28 mouse cellular contexts compared by ENCODE assay signal in the genomic region with DNA sequence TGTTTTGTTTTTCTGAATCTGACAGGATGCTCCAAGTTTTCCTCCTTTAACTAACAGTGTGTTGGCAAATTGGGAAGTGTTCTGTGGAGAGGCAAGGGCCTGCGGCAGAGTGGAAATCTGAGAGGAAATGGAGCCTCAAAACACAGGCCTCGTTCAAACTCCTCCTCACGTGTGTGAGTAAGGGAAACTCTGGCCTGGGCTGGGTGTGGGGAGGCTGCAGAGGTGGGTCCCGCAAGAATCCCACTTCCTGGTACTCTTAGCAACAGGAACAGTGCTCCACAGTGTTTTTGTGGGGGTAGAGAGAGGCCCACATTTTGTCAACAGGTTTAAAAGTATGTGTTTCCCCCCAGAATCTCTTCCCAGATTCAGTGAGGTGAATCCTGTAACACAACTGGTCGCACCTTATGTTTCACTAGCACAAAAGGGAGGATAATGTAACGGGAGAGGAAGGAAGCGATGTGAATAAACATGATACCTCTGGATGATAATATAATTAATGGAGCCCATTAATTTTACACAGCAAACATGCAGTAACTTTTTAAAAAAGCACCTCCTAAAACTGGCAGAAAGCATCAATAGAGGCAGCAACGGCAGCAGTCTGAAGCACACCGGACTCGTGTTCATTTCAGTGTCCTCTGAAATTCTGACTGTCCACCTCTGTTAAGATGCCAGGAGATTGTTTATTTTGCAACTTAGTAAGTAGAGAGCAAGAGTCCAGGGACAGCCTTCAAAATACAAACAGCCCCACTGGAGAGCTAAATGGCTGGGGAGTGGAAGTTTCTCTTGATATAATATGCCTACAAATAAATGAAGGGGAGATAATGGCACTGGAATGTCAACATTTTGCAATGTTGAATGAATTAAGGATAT. TPM values are rescaled to one million over a fixed set of nuclear protein-coding genes. Genes with fewer than 3 reads are reported as not detected.
DNase-seq lines count a peak whose midpoint lies in the region; ATAC-seq and TF ChIP-seq lines count a peak whose summit lies in the region.
"Had no signal": no experiment of that assay in that cellular context is flagged by ENCODE, and none has a peak within 500 bp of the region (broad histone marks: within the 10 kb centered on the region; RNA-seq: fewer than 3 reads in every experiment).

No protein-coding gene starts in this region.

- TF ChIP-seq EP300 in heart, adult 2 months (IDR thresholded peaks at IDR 0.05; ENCODE audit: insufficient read depth, low read depth, low read length) = no peak
- no peak for TF ChIP-seq EP300 in liver, postnatal 0 days (IDR thresholded peaks at IDR 0.05; ENCODE audit: low read depth)

- H3K4me2 ChIP-seq in kidney, postnatal 0 days (ENCODE audit: low read length) = no peak overlapping the region
- no peak overlapping the region for H3K4me2 ChIP-seq in liver, postnatal 0 days (ENCODE audit: low read depth, low read length)
- H3K4me2 ChIP-seq in embryonic facial prominence, embryonic 13.5 days = no peak overlapping the region
- H3K4me2 ChIP-seq: heart, embryonic 12.5 days; hindbrain, embryonic 14.5 days; liver, embryonic 13.5 days; lung, embryonic 15.5 days; neural tube, embryonic 13.5 days had no signal

- H3K9ac ChIP-seq in heart, adult 2 months (ENCODE audit: low read depth, low read length) = no peak overlapping the region
- H3K9ac ChIP-seq in kidney, postnatal 0 days (ENCODE audit: low read depth, low read length) = no peak overlapping the region
- H3K9ac ChIP-seq in liver, postnatal 0 days (replicated peaks) = no peak overlapping the region
- H3K9ac ChIP-seq in embryonic facial prominence, embryonic 13.5 days = 0 out of 2 replicates have a peak overlapping the region, but pooled peaks have one; percentile 16
- H3K9ac ChIP-seq: forebrain, postnatal 0 days; heart, embryonic 12.5 days; hindbrain, embryonic 14.5 days; liver, embryonic 13.5 days; lung, embryonic 15.5 days; neural tube, embryonic 13.5 days had no signal

- H3K9me3 ChIP-seq in kidney, postnatal 0 days (replicated peaks; ENCODE audit: low read length) = no peaks in the 10 kb centered on the region
- no peaks in the 10 kb centered on the region; the same call in 1 of the 2 replicates for H3K9me3 ChIP-seq in liver, postnatal 0 days (ENCODE audit: low read length)
- H3K9me3 ChIP-seq in embryonic facial prominence, embryonic 13.5 days = no peaks in the 10 kb centered on the region
- H3K9me3 ChIP-seq: forebrain, embryonic 10.5 days; heart, embryonic 12.5 days; liver, embryonic 13.5 days; lung, embryonic 15.5 days; midbrain, embryonic 10.5 days; neural tube, embryonic 13.5 days had no signal

- ATAC-seq in kidney, postnatal 0 days (replicated peaks; ENCODE audit: low FRiP score, low read depth) = peak; percentile 71
- ATAC-seq in liver, postnatal 0 days = no peak
- ATAC-seq in embryonic facial prominence, embryonic 13.5 days (ENCODE audit: insufficient number of reproducible peaks, insufficient read depth, low FRiP score, low TSS enrichment, low read depth) = no peak
- ATAC-seq in megakaryocyte progenitor cell, adult 5-6 weeks (replicated peaks; ENCODE audit: poor library complexity) = no peak
- ATAC-seq: forebrain, postnatal 0 days; inflammation-experienced regulatory T-cells, adult 6 months; midbrain, embryonic 16.5 days had no signal

- peak overlapping the region; percentile 26; the same call in 1 of the 2 replicates for H3K27ac ChIP-seq in heart, adult 2 months
- peak overlapping the region; percentile 70 for H3K27ac ChIP-seq in kidney, postnatal 0 days
- H3K27ac ChIP-seq in liver, postnatal 0 days (ENCODE audit: low read depth) = peak overlapping the region; percentile 58
- H3K27ac ChIP-seq in embryonic facial prominence, embryonic 13.5 days = no peak overlapping the region
- H3K27ac ChIP-seq: forebrain, embryonic 10.5 days; hindbrain, embryonic 14.5 days; left cerebral cortex, adult 2 months; liver, embryonic 13.5 days; lung, embryonic 15.5 days; macrophage; midbrain, embryonic 10.5 days; neural tube, embryonic 13.5 days had no signal

- H3K4me1 ChIP-seq in heart, adult 2 months (ENCODE audit: control insufficient read depth, insufficient read depth, low read length) = peaks cover 1% of the 10 kb centered on the region; the same call in 1 of the 2 replicates
- peaks cover 8% of the 10 kb centered on the region; the same call in 1 of the 2 replicates for H3K4me1 ChIP-seq in kidney, postnatal 0 days (replicated peaks; ENCODE audit: insufficient read depth, low read length)
- peaks cover 11% of the 10 kb centered on the region for H3K4me1 ChIP-seq in liver, postnatal 0 days (ENCODE audit: insufficient read depth)
- H3K4me1 ChIP-seq in embryonic facial prominence, embryonic 13.5 days = peaks cover 8% of the 10 kb centered on the region; the same call in 1 of the 2 replicates
- H3K4me1 ChIP-seq: forebrain, embryonic 10.5 days; heart, embryonic 12.5 days; liver, embryonic 13.5 days; midbrain, embryonic 10.5 days; neural tube, embryonic 13.5 days had no signal

- TF ChIP-seq CTCF in heart, adult 2 months (IDR thresholded peaks at IDR 0.05) = no peak
- TF ChIP-seq CTCF in kidney, postnatal 0 days (IDR thresholded peaks at IDR 0.05; ENCODE audit: low read depth) = no peak
- TF ChIP-seq CTCF in liver, postnatal 0 days (IDR thresholded peaks at IDR 0.05; ENCODE audit: low read depth) = no peak

- 0 out of 2 replicates have a peak, but pooled peaks cover 1% of the 10 kb centered on the region for H3K27me3 ChIP-seq in heart, adult 2 months (ENCODE audit: control insufficient read depth, insufficient read depth, low read length)
- no peaks in the 10 kb centered on the region for H3K27me3 ChIP-seq in kidney, postnatal 0 days (ENCODE audit: insufficient read depth, low read length)
- H3K27me3 ChIP-seq in liver, postnatal 0 days (ENCODE audit: insufficient read depth, low read length) = no peaks in the 10 kb centered on the region
- no peaks in the 10 kb centered on the region for H3K27me3 ChIP-seq in embryonic facial prominence, embryonic 13.5 days
- H3K27me3 ChIP-seq: heart, embryonic 12.5 days; lung, embryonic 15.5 days; neural tube, embryonic 13.5 days had no signal

- 54% methylated on average over 10 of the region's 10 CpGs for WGBS in heart, adult 2 months
- WGBS in kidney, postnatal 0 days = 26% methylated on average over 10 of the region's 10 CpGs
- WGBS in liver, postnatal 0 days (ENCODE audit: insufficient replicate concordance) = 47% methylated on average over 10 of the region's 10 CpGs
- 52% methylated on average over 10 of the region's 10 CpGs for WGBS in embryonic facial prominence, embryonic 13.5 days

- no peaks in the 10 kb centered on the region for H3K36me3 ChIP-seq in heart, adult 2 months (ENCODE audit: control insufficient read depth, insufficient read depth, low read length)
- H3K36me3 ChIP-seq in kidney, postnatal 0 days (ENCODE audit: insufficient read depth, low read length) = no peaks in the 10 kb centered on the region
- H3K36me3 ChIP-seq in liver, postnatal 0 days (replicated peaks; ENCODE audit: insufficient read depth, low read length) = no peaks in the 10 kb centered on the region
- H3K36me3 ChIP-seq in embryonic facial prominence, embryonic 13.5 days = no peaks in the 10 kb centered on the region
- H3K36me3 ChIP-seq: forebrain, embryonic 10.5 days; heart, embryonic 12.5 days; liver, embryonic 13.5 days; lung, embryonic 15.5 days; midbrain, embryonic 10.5 days; neural tube, embryonic 13.5 days had no signal

- no peak for DNase-seq in heart, adult 2 months
- no peak for DNase-seq in heart, postnatal 25 days (ENCODE audit: low spot score)
- DNase-seq in kidney, postnatal 0 days (ENCODE audit: low spot score) = peak; percentile 82
- no peak for DNase-seq in kidney, adult 18-20 months
- no peak for DNase-seq in liver, postnatal 0 days
- DNase-seq in liver = no peak
- DNase-seq: adrenal gland, postnatal 25 days; cerebellum, adult 9-10 months; forebrain, postnatal 0 days; gastrocnemius, postnatal 36 days; heart, postnatal 36 days; liver, embryonic 13.5 days; right cerebral cortex, adult 18-20 months; right cerebral cortex, postnatal 4 days; thymus, adult 18-20 months had no signal

- H3K79me2 ChIP-seq in heart, adult 2 months (replicated peaks; ENCODE audit: control insufficient read depth, insufficient read depth, low read length) = no peaks in the 10 kb centered on the region

- no peak for TF ChIP-seq POLR2A in heart, adult 2 months (IDR thresholded peaks at IDR 0.05; ENCODE audit: insufficient read depth, low read depth, low read length)

- H3K4me3 ChIP-seq in heart, adult 2 months = no peak overlapping the region
- no peak overlapping the region for H3K4me3 ChIP-seq in kidney, postnatal 0 days (replicated peaks; ENCODE audit: low read depth, low read length)
- H3K4me3 ChIP-seq in liver, postnatal 0 days (ENCODE audit: low read depth, low read length) = no peak overlapping the region
- no peak overlapping the region for H3K4me3 ChIP-seq in embryonic facial prominence, embryonic 13.5 days
- H3K4me3 ChIP-seq: forebrain, embryonic 10.5 days; heart, embryonic 12.5 days; left cerebral cortex, adult 2 months; liver, embryonic 13.5 days; lung, embryonic 15.5 days; midbrain, embryonic 10.5 days; myocyte; neural tube, embryonic 13.5 days had no signal

- intact Hi-C loops in heart, adult 2 months (cut with DNase I) = no loop called here
- intact Hi-C loops in heart, postnatal 25 days (cut with DNase I) = no loop called here

RNA-seq across cellular contexts. Expression of gene Il33, which starts 47.3 kb away (rescaled TPM):
- total RNA-seq in heart, adult 2 months (2021) = 1 to 10 TPM; 5.7 to 8.2 TPM
- 3.7 and 7.3 TPM in 2 replicates for polyA plus RNA-seq in heart, adult 2 months (2012; rRNA removed)
- total RNA-seq in heart, postnatal 25 days (2021) = 1 to 10 TPM; 3.9 to 6.1 TPM
- 61.8 and 63.7 TPM in 2 replicates for polyA plus RNA-seq in kidney, postnatal 0 days (2015; fragmentation: Nextera tagmentation; extraction: Ambion mirVana)
- 1.3 and 1.6 TPM in 2 replicates for polyA plus RNA-seq in liver, postnatal 0 days (2015; fragmentation: Nextera tagmentation; extraction: Ambion mirVana)
- 2.0 and 2.1 TPM in 2 replicates for polyA plus RNA-seq in embryonic facial prominence, embryonic 13.5 days (2015; fragmentation: Nextera tagmentation; extraction: Ambion mirVana)
- total RNA-seq in megakaryocyte progenitor cell, adult 5-6 weeks (2015) = not detected in 2 replicates
- not detected in 2 replicates for total RNA-seq in megakaryocyte progenitor cell, adult 5-6 weeks (2017)
- polyA plus RNA-seq: macrophage had no signal
